Mouse (Mus musculus) cerebellum, adult (tissue): ENCODE measurements around the gene 4930447C04Rik.

Experiments
- ATAC-seq: cut with Nextera tagmentation; 2 replicates; pipeline ENCODE4 v1.9.2; 2017; ENCODE audit warnings: mild to moderate bottlenecking, moderate library complexity, mixed read lengths; ENCODE audit not compliant: insufficient number of reproducible peaks, low FRiP score, low TSS enrichment

The 4930447C04Rik gene

GRCm38 (mm10) chr12:72940071-72940821, at the start of gene 4930447C04Rik:
Gene 4930447C04Rik, minus strand, starts transcription at chr12:72940774.
- no peak for ATAC-seq

GRCm38 (mm10) chr12:72983071-72983857, 42.7 kb upstream of the 4930447C04Rik start:
- no peak for ATAC-seq

GRCm38 (mm10) chr12:72982616-72983015, 42.0 kb upstream of the 4930447C04Rik start:
- no peak for ATAC-seq

GRCm38 (mm10) chr12:72979236-72979635, 38.7 kb upstream of the 4930447C04Rik start:
- no peak for ATAC-seq

GRCm38 (mm10) chr12:72977851-72978250, 37.3 kb upstream of the 4930447C04Rik start:
- no peak for ATAC-seq

- peak; percentile 79 for ATAC-seq
These were observed 36.1 kb upstream of the 4930447C04Rik start for GRCm38 (mm10) chr12:72976718-72977117.

- no peak for ATAC-seq
These were observed 35.6 kb upstream of the 4930447C04Rik start for GRCm38 (mm10) chr12:72976172-72976571.

- no peak for ATAC-seq
These were observed 32.6 kb upstream of the 4930447C04Rik start for GRCm38 (mm10) chr12:72973161-72973560.

GRCm38 (mm10) chr12:72970620-72971019, 30.0 kb upstream of the 4930447C04Rik start:
- ATAC-seq, result no peak

GRCm38 (mm10) chr12:72967541-72967940, 27.0 kb upstream of the 4930447C04Rik start:
- no peak for ATAC-seq

- no peak for ATAC-seq
These were observed 22.2 kb upstream of the 4930447C04Rik start for GRCm38 (mm10) chr12:72962761-72963160.

- ATAC-seq, result no peak
These were observed 17.9 kb upstream of the 4930447C04Rik start for GRCm38 (mm10) chr12:72958446-72958845.

- no peak for ATAC-seq
These were observed 17.4 kb upstream of the 4930447C04Rik start for GRCm38 (mm10) chr12:72957829-72958424.

- no peak for ATAC-seq
These were observed 14.3 kb upstream of the 4930447C04Rik start for GRCm38 (mm10) chr12:72954906-72955305.

GRCm38 (mm10) chr12:72953858-72954257, 13.3 kb upstream of the 4930447C04Rik start:
- ATAC-seq, result no peak

GRCm38 (mm10) chr12:72953089-72953488, 12.5 kb upstream of the 4930447C04Rik start:
- ATAC-seq, result no peak

GRCm38 (mm10) chr12:72947335-72947734, 6.8 kb upstream of the 4930447C04Rik start:
- ATAC-seq, result no peak

- no peak for ATAC-seq
These were observed 6.2 kb upstream of the 4930447C04Rik start for GRCm38 (mm10) chr12:72946805-72947204.

GRCm38 (mm10) chr12:72946064-72946395, 5.5 kb upstream of the 4930447C04Rik start:
- no peak for ATAC-seq

GRCm38 (mm10) chr12:72945301-72946063, 4.9 kb upstream of the 4930447C04Rik start:
- ATAC-seq, result no peak; the same call in 1 of the 2 replicates
